Mouse (Mus musculus) kidney, postnatal 0 days (tissue): ENCODE data around the gene Zfp977. TPM values are rescaled to one million over a fixed set of nuclear protein-coding genes. Genes with fewer than 3 reads are reported as not detected.
"Not testable (repeated sequence)": the region's sequence is repeated elsewhere in the genome, so short reads cannot be mapped to it uniquely, and the experiment has no call there.

Source experiments
- ATAC-seq: fragments of 200-750 bp; cut with Nextera tagmentation; replicated peaks from 2 replicates; pipeline ENCODE4 v1.8.0; 2017; ENCODE audit warnings: low read depth, moderate number of reproducible peaks, moderate TSS enrichment, moderate library complexity; ENCODE audit not compliant: low FRiP score
- DNase-seq: peaks from one replicate; pipeline ENCODE4 v3.0.0-alpha.2; 2016; ENCODE audit warnings: low spot score
- H3K27ac ChIP-seq: fragments of 300-500 bp; sonication (generic); 2 replicates; pipeline ENCODE4 v1.5.1; 2014; ENCODE audit warnings: mild to moderate bottlenecking
- H3K27me3 ChIP-seq: fragments of 300-500 bp; sonication (generic); 2 replicates; pipeline ENCODE4 v1.6.1; 2014; ENCODE audit warnings: low read length, mixed read lengths; ENCODE audit not compliant: insufficient read depth
- H3K36me3 ChIP-seq: fragments of 300-500 bp; sonication (generic); 2 replicates; pipeline ENCODE4 v1.6.1; 2014; ENCODE audit warnings: low read length, mixed read lengths; ENCODE audit not compliant: insufficient read depth
- H3K4me1 ChIP-seq: fragments of 300-500 bp; sonication (generic); replicated peaks from 2 replicates; pipeline ENCODE4 v1.6.1; 2014; ENCODE audit warnings: antibody characterized with exemption, low read length, mixed read lengths; ENCODE audit not compliant: insufficient read depth
- H3K4me2 ChIP-seq: fragments of 300-500 bp; sonication (generic); 2 replicates; pipeline ENCODE4 v1.6.1; 2014; ENCODE audit warnings: mild to moderate bottlenecking, low read length, moderate library complexity, mixed read lengths
- H3K4me3 ChIP-seq: fragments of 300-500 bp; sonication (generic); replicated peaks from 2 replicates; pipeline ENCODE4 v1.5.1; 2014; ENCODE audit warnings: low read depth, low read length
- H3K9ac ChIP-seq: fragments of 300-500 bp; sonication (generic); 2 replicates; pipeline ENCODE4 v1.6.1; 2014; ENCODE audit warnings: low read depth, low read length
- H3K9me3 ChIP-seq: fragments of 300-500 bp; sonication (generic); replicated peaks from 2 replicates; pipeline ENCODE4 v1.6.1; 2016; ENCODE audit warnings: low read length, inconsistent platforms, mixed read lengths
- CTCF ChIP-seq: IDR thresholded peaks from 2 replicates; pipeline ENCODE4 v1.5.1; 2016; ENCODE audit warnings: antibody characterized with exemption, low read depth, mild to moderate bottlenecking, moderate library complexity
- WGBS: fragments of 180-500 bp; shearing (Covaris S2); extraction: QIAGEN DNeasy Blood & Tissue Kit; methylation state at CpG from one replicate; pipeline ENCODE4 v1.1.7; 2014; 5-methylcytosine and 5-hydroxymethylcytosine counted together
- microRNA-seq: library from miRNA; unstranded; fragments of <30 nt; microRNA quantifications from one replicate; pipeline ENCODE4, GENCODE M21; 2016
- polyA plus RNA-seq: library from polyadenylated mRNA; unstranded; fragments of >200 nt; fragmentation: Nextera tagmentation; extraction: Ambion mirVana; gene quantifications from 2 replicates; pipeline ENCODE4 v1.2.1, GENCODE M21; 2015

Zfp977 gene
- polyA plus RNA-seq, result 1.1 and 1.4 TPM in 2 replicates

GRCm38 (mm10) chr7:42592413-42592812, at the start of gene Zfp977:
TSS of gene Zfp977 (minus strand) at chr7:42592547.
- H3K4me1 ChIP-seq, H3K36me3 ChIP-seq, H3K27me3 ChIP-seq, H3K27ac ChIP-seq, DNase-seq, H3K4me3 ChIP-seq, H3K9ac ChIP-seq, ATAC-seq, H3K9me3 ChIP-seq, H3K4me2 ChIP-seq: not testable (repeated sequence)
- 91% methylated on average over 11 of the region's 11 CpGs for WGBS

GRCm38 (mm10) chr7:42631031-42631430, 38.7 kb upstream of the Zfp977 start:
- DNase-seq, H3K4me3 ChIP-seq, H3K27ac ChIP-seq, H3K9ac ChIP-seq, H3K9me3 ChIP-seq, ATAC-seq, H3K27me3 ChIP-seq, H3K36me3 ChIP-seq, H3K4me1 ChIP-seq, H3K4me2 ChIP-seq: not testable (repeated sequence)

- not testable (repeated sequence) for H3K4me1 ChIP-seq, H3K27ac ChIP-seq, H3K27me3 ChIP-seq, ATAC-seq, H3K9ac ChIP-seq, H3K4me3 ChIP-seq, DNase-seq, H3K9me3 ChIP-seq, H3K36me3 ChIP-seq, H3K4me2 ChIP-seq
Observed at GRCm38 (mm10) chr7:42595666-42596065, 3.3 kb upstream of the Zfp977 start.

- not testable (repeated sequence) for H3K27me3 ChIP-seq, H3K9me3 ChIP-seq, ATAC-seq, H3K4me1 ChIP-seq, H3K9ac ChIP-seq, H3K4me2 ChIP-seq, H3K27ac ChIP-seq, H3K36me3 ChIP-seq, DNase-seq, H3K4me3 ChIP-seq
Observed at GRCm38 (mm10) chr7:42591311-42591710, 1.0 kb downstream of the Zfp977 start.

GRCm38 (mm10) chr7:42578488-42578887, 13.9 kb downstream of the Zfp977 start, which contains the start of gene Gm21028:
TSS of gene Gm21028 (minus strand) at chr7:42578588.
- DNase-seq, result no peak
- Histone ChIP-seq H3K27me3 (no peaks in the 10 kb centered on the region), H3K4me2 (no peak within 1 kb of the TSS), H3K9me3 (peaks cover 9% of the 10 kb centered on the region), H3K27ac (no peak within 1 kb of the TSS), H3K4me1 (no peaks in the 10 kb centered on the region), H3K36me3 (peaks cover 4% of the 10 kb centered on the region; the same call in 1 of the 2 replicates), H3K4me3 (no peak within 1 kb of the TSS), H3K9ac (no peak within 1 kb of the TSS)
- no peak for TF ChIP-seq CTCF
- 95% methylated on average over 5 of the region's 5 CpGs for WGBS
- ATAC-seq, result no peak

GRCm38 (mm10) chr7:42551766-42552165, 40.6 kb downstream of the Zfp977 start:
- Histone ChIP-seq H3K4me1 (no peaks in the 10 kb centered on the region), H3K9ac (no peak overlapping the region), H3K27ac (no peak overlapping the region), H3K36me3 (no peaks in the 10 kb centered on the region), H3K4me3 (no peak overlapping the region), H3K9me3 (no peaks in the 10 kb centered on the region), H3K4me2 (no peak overlapping the region), H3K27me3 (no peaks in the 10 kb centered on the region)
- ATAC-seq, result no peak
- no peak for DNase-seq
- WGBS, result 81% methylated on average over 3 of the region's 3 CpGs
- no peak for TF ChIP-seq CTCF

Small RNA genes within 50 kb of the gene (microRNA-seq; reads per million reads assigned to microRNA genes)
- gene Gm24938, result not detected

Other genes starting within 250 kb of the Zfp977 start
- gene 4933421I07Rik, start 144.4 kb downstream of the Zfp977 start, polyA plus RNA-seq, result not detected in 2 replicates
- gene Zfp141, start 86.8 kb downstream of the Zfp977 start, polyA plus RNA-seq, result 6.4 and 6.9 TPM in 2 replicates
- 4.3 TPM in 1 of 2 replicates, not detected in the other for gene Gm21028, start 14.0 kb downstream of the Zfp977 start, polyA plus RNA-seq
- gene Zfp976, start 50.0 kb upstream of the Zfp977 start, polyA plus RNA-seq, result 2.4 and 2.6 TPM in 2 replicates
- 5.1 and 5.7 TPM in 2 replicates for gene Zfp975, start 100.2 kb upstream of the Zfp977 start, polyA plus RNA-seq
- not detected in 2 replicates for gene Gm17067, start 134.5 kb upstream of the Zfp977 start, polyA plus RNA-seq
- gene Vmn2r62, start 201.0 kb upstream of the Zfp977 start, polyA plus RNA-seq, result not detected in 2 replicates